Mouse (Mus musculus): ENCODE data around the gene Cdr2.

- TF ChIP-seq CTCF (IDR thresholded peaks at IDR 0.05; ENCODE audit: insufficient read depth, low read depth, low read length), result no peak
- TF ChIP-seq POLR2A (IDR thresholded peaks at IDR 0.05; ENCODE audit: insufficient read depth, low read depth, low read length), result no peak
Measured at GRCm38 (mm10) chr7:120942506-120942905, 39.6 kb downstream of the Cdr2 start.

All from olfactory bulb, adult 2 months (tissue).